Mouse (Mus musculus): ENCODE measurements around the gene Pard3. TPM values are rescaled to one million over a fixed set of nuclear protein-coding genes. Genes with fewer than 3 reads are reported as not detected.

Pard3 gene
- total and polyA plus RNA-seq, 3 experiments: 0.51 to 1.3 (median 0.94) TPM

DNA sequence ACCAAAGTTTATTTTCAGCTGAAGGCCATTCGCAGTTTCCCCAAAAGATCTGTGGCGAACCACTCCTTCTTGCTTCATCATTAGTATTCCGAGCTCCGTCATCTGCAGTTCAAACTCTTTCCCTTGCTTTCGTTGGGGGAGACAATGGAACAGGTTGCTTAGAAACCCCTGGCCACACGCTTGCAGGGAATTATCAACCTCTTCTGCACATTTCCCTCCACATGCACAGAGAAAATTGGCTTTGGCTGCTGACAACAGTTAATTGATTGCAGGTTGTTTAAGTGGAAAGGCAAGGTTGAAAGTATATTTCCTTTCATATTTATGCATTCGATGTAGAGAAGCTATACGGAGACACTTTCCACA lies 166.5 kb downstream of the Pard3 start:
- DNase-seq (ENCODE audit: extremely low read depth): no peak
- H3K4me3 ChIP-seq (replicated peaks in 1 of 3; ENCODE audit: low read depth in 2 of 3, low read length in 2 of 3, poor library complexity in 1 of 3): no peak overlapping the region
- no peaks in the 10 kb centered on the region for H3K27me3 ChIP-seq (replicated peaks)
- no peak overlapping the region for H3K9ac ChIP-seq (ENCODE audit: insufficient read depth, low read depth)
- no peaks in the 10 kb centered on the region for H3K36me3 ChIP-seq (replicated peaks in 1 of 2; ENCODE audit: control insufficient read depth in 1 of 2, insufficient read depth in 1 of 2, low read length in 1 of 2)
- dilution Hi-C loops (cut with MboI; ENCODE audit: extremely low pct_ligation_motif_present, extremely low pct_unique_long_range_greater_than_20kb, low sequenced_read_pairs): no loop called here
- in situ Hi-C loops (cut with MboI; ENCODE audit: low pct_ligation_motif_present, low pct_unique_long_range_greater_than_20kb, low sequenced_read_pairs): no loop called here
- H3K4me2 ChIP-seq (ENCODE audit: insufficient read depth, low read depth, poor library complexity, severe bottlenecking): no peak overlapping the region
- H3K27ac ChIP-seq (ENCODE audit: insufficient read depth, low read depth): no peak overlapping the region
- TF ChIP-seq SIN3A (IDR thresholded peaks at IDR 0.05; ENCODE audit: low read length) (no peak), BHLHE40 (IDR thresholded peaks at IDR 0.05; ENCODE audit: low read depth, low read length) (no peak), MEF2A (IDR thresholded peaks at IDR 0.05; ENCODE audit: borderline replicate concordance, low read depth, low read length) (no peak), IRF4 (IDR thresholded peaks at IDR 0.05; ENCODE audit: low read depth, low read length) (no peak), POLR2A (IDR thresholded peaks at IDR 0.05; ENCODE audit: low read depth, low read length) (no peak), RAD21 (IDR thresholded peaks at IDR 0.05; ENCODE audit: low read depth, low read length) (no peak), ZMIZ1 (IDR thresholded peaks at IDR 0.05; ENCODE audit: low read depth, low read length) (no peak), MAFK (IDR thresholded peaks at IDR 0.05; ENCODE audit: insufficient replicate concordance, low read length) (no peak), MAX (IDR thresholded peaks at IDR 0.05; ENCODE audit: low read length) (no peak), HCFC1 (IDR thresholded peaks at IDR 0.05; ENCODE audit: low read depth, low read length) (no peak), JUN (IDR thresholded peaks at IDR 0.05; ENCODE audit: insufficient read depth, low read depth, low read length) (no peak), JUND (conservative IDR thresholded peaks at IDR 0.05; ENCODE audit: low read depth, low read length) (no peak), CHD1 (IDR thresholded peaks at IDR 0.05; ENCODE audit: low read depth, low read length) (no peak), E2F4 (IDR thresholded peaks at IDR 0.05; ENCODE audit: insufficient replicate concordance, low read depth, low read length) (no peak)
- peaks cover 0 to 3% of the 10 kb centered on the region in 2 experiments; a peak in 1 of 4 replicates for H3K4me1 ChIP-seq (ENCODE audit: control insufficient read depth in 1 of 2, insufficient read depth in 2 of 2)
- no peaks in the 10 kb centered on the region for H3K9me3 ChIP-seq (replicated peaks; ENCODE audit: low read length)
- H3K79me2 ChIP-seq (replicated peaks; ENCODE audit: control insufficient read depth, extremely low read depth, insufficient read depth, poor library complexity, severe bottlenecking): no peaks in the 10 kb centered on the region

DNA sequence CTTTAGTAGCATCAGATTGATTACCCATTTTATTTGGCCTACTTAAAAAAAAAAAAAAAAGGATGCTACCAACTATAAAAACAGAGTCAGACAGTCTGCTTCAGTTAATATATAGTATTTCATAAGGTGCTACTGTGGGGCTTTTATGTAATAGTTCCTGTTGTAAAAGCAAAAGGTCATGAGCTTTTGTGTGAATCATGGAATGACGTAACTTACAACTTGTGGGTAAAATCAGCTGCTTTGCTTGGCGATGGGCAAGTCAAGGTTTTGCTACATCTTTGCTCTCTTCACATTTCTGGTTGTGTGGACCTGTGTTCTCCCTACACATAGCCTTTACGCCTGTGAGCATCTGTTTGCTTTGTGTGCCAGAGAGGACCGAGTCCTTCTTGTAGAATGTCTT lies 179.7 kb downstream of the Pard3 start:
- in situ Hi-C loops (cut with MboI; ENCODE audit: low pct_ligation_motif_present, low pct_unique_long_range_greater_than_20kb, low sequenced_read_pairs): no loop called here

More for the DNA sequence above, 179.7 kb downstream of the Pard3 start:
- Histone ChIP-seq H3K9me3 (replicated peaks; ENCODE audit: low read length) (no peaks in the 10 kb centered on the region), H3K27ac (ENCODE audit: insufficient read depth, low read depth) (no peak overlapping the region), H3K79me2 (replicated peaks; ENCODE audit: control insufficient read depth, extremely low read depth, insufficient read depth, poor library complexity, severe bottlenecking) (no peaks in the 10 kb centered on the region), H3K27me3 (replicated peaks) (no peaks in the 10 kb centered on the region), H3K4me2 (ENCODE audit: insufficient read depth, low read depth, poor library complexity, severe bottlenecking) (no peak overlapping the region), H3K36me3 (replicated peaks in 1 of 2; ENCODE audit: control insufficient read depth in 1 of 2, insufficient read depth in 1 of 2, low read length in 1 of 2) (no peaks in the 10 kb centered on the region), H3K4me3 (replicated peaks in 1 of 3; ENCODE audit: low read depth in 2 of 3, low read length in 2 of 3, poor library complexity in 1 of 3) (no peak overlapping the region), H3K9ac (ENCODE audit: insufficient read depth, low read depth) (no peak overlapping the region), H3K4me1 (ENCODE audit: control insufficient read depth in 1 of 2, insufficient read depth in 2 of 2) (peaks cover 0 to 4% of the 10 kb centered on the region in 2 experiments; a peak in 1 of 4 replicates)
- dilution Hi-C loops (cut with MboI; ENCODE audit: extremely low pct_ligation_motif_present, extremely low pct_unique_long_range_greater_than_20kb, low sequenced_read_pairs): no loop called here
- TF ChIP-seq USF1 (IDR thresholded peaks at IDR 0.05; ENCODE audit: low read depth, low read length): no peak
- no peak for TF ChIP-seq RCOR1 (conservative IDR thresholded peaks at IDR 0.05; ENCODE audit: low read depth, low read length)
- no peak for TF ChIP-seq CHD1 (IDR thresholded peaks at IDR 0.05; ENCODE audit: low read depth, low read length)
- no peak for TF ChIP-seq SIN3A (IDR thresholded peaks at IDR 0.05; ENCODE audit: low read length)
- TF ChIP-seq ZKSCAN1 (IDR thresholded peaks at IDR 0.05; ENCODE audit: borderline replicate concordance, low read depth, low read length): no peak
- no peak for TF ChIP-seq PAX5 (IDR thresholded peaks at IDR 0.05; ENCODE audit: low read length)
- TF ChIP-seq MAFK (IDR thresholded peaks at IDR 0.05; ENCODE audit: insufficient replicate concordance, low read length): no peak
- no peak for TF ChIP-seq E2F4 (IDR thresholded peaks at IDR 0.05; ENCODE audit: insufficient replicate concordance, low read depth, low read length)
- no peak for TF ChIP-seq ZMIZ1 (IDR thresholded peaks at IDR 0.05; ENCODE audit: low read depth, low read length)
- TF ChIP-seq NRF1 (IDR thresholded peaks at IDR 0.05; ENCODE audit: low read depth, low read length): no peak
- no peak for TF ChIP-seq BHLHE40 (IDR thresholded peaks at IDR 0.05; ENCODE audit: low read depth, low read length)
- DNase-seq (ENCODE audit: extremely low read depth): no peak
